Mouse (Mus musculus): ENCODE measurements around the gene Olfr1366. TPM values are rescaled to one million over a fixed set of nuclear protein-coding genes. Genes with fewer than 3 reads are reported as not detected.
"Not testable (repeated sequence)": the region's sequence is repeated elsewhere in the genome, so short reads cannot be mapped to it uniquely, and the experiment has no call there.

Olfr1366 gene
- not detected in 2 replicates for polyA plus RNA-seq (2012; rRNA removed)

GRCm38 (mm10) chr13:21542708-21543107, at the start of gene Olfr1366:
TSS of gene Olfr1366 (minus strand) at chr13:21542808.
- no peak for DNase-seq (ENCODE audit: low read depth)
- TF ChIP-seq POLR2A (IDR thresholded peaks at IDR 0.05; ENCODE audit: borderline replicate concordance, extremely low read depth, insufficient read depth, insufficient read length, poor library complexity, severe bottlenecking) = no peak
- TF ChIP-seq CTCF (IDR thresholded peaks at IDR 0.05; ENCODE audit: borderline replicate concordance, extremely low read depth, insufficient read depth, insufficient read length) = no peak

- DNase-seq (ENCODE audit: low read depth) = no peak
- TF ChIP-seq POLR2A (IDR thresholded peaks at IDR 0.05; ENCODE audit: borderline replicate concordance, extremely low read depth, insufficient read depth, insufficient read length, poor library complexity, severe bottlenecking) = no peak
- no peak for TF ChIP-seq CTCF (IDR thresholded peaks at IDR 0.05; ENCODE audit: borderline replicate concordance, extremely low read depth, insufficient read depth, insufficient read length)
These were observed 49.0 kb upstream of the Olfr1366 start for GRCm38 (mm10) chr13:21591618-21592017.

GRCm38 (mm10) chr13:21581659-21582058, 39.1 kb upstream of the Olfr1366 start, which contains the start of gene Olfr1364:
TSS of gene Olfr1364 (minus strand) at chr13:21581759.
- no peak for TF ChIP-seq CTCF (IDR thresholded peaks at IDR 0.05; ENCODE audit: borderline replicate concordance, extremely low read depth, insufficient read depth, insufficient read length)
- TF ChIP-seq POLR2A (IDR thresholded peaks at IDR 0.05; ENCODE audit: borderline replicate concordance, extremely low read depth, insufficient read depth, insufficient read length, poor library complexity, severe bottlenecking) = no peak
- no peak for DNase-seq (ENCODE audit: low read depth)

GRCm38 (mm10) chr13:21559793-21560192, 17.2 kb upstream of the Olfr1366 start, which contains the start of gene Olfr1535:
TSS of gene Olfr1535 (minus strand) at chr13:21559893.
- DNase-seq (ENCODE audit: low read depth) = no peak
- TF ChIP-seq CTCF (IDR thresholded peaks at IDR 0.05; ENCODE audit: borderline replicate concordance, extremely low read depth, insufficient read depth, insufficient read length) (no peak), POLR2A (IDR thresholded peaks at IDR 0.05; ENCODE audit: borderline replicate concordance, extremely low read depth, insufficient read depth, insufficient read length, poor library complexity, severe bottlenecking) (no peak)

GRCm38 (mm10) chr13:21550416-21551110, 8.0 kb upstream of the Olfr1366 start:
- DNase-seq (ENCODE audit: low read depth) = peak; percentile 0
- TF ChIP-seq POLR2A (IDR thresholded peaks at IDR 0.05; ENCODE audit: borderline replicate concordance, extremely low read depth, insufficient read depth, insufficient read length, poor library complexity, severe bottlenecking) = no peak
- TF ChIP-seq CTCF (IDR thresholded peaks at IDR 0.05; ENCODE audit: borderline replicate concordance, extremely low read depth, insufficient read depth, insufficient read length) = no peak

GRCm38 (mm10) chr13:21549487-21549886, 6.9 kb upstream of the Olfr1366 start:
- no peak for DNase-seq (ENCODE audit: low read depth)
- TF ChIP-seq POLR2A (IDR thresholded peaks at IDR 0.05; ENCODE audit: borderline replicate concordance, extremely low read depth, insufficient read depth, insufficient read length, poor library complexity, severe bottlenecking) = no peak

- peak; percentile 96 for DNase-seq (ENCODE audit: low read depth)
- TF ChIP-seq POLR2A (IDR thresholded peaks at IDR 0.05; ENCODE audit: borderline replicate concordance, extremely low read depth, insufficient read depth, insufficient read length, poor library complexity, severe bottlenecking) = peak; percentile 67
- TF ChIP-seq CTCF (IDR thresholded peaks at IDR 0.05; ENCODE audit: borderline replicate concordance, extremely low read depth, insufficient read depth, insufficient read length) = no peak
These were observed 11.8 kb downstream of the Olfr1366 start, which contains the start of gene Zkscan8 for GRCm38 (mm10) chr13:21530781-21531201. TSS of gene Zkscan8 (minus strand) at chr13:21531120.

- DNase-seq (ENCODE audit: low read depth) = peak; percentile 11
- TF ChIP-seq POLR2A (IDR thresholded peaks at IDR 0.05; ENCODE audit: borderline replicate concordance, extremely low read depth, insufficient read depth, insufficient read length, poor library complexity, severe bottlenecking) (no peak), CTCF (IDR thresholded peaks at IDR 0.05; ENCODE audit: borderline replicate concordance, extremely low read depth, insufficient read depth, insufficient read length) (no peak)
These were observed 12.5 kb downstream of the Olfr1366 start for GRCm38 (mm10) chr13:21530136-21530535.

- TF ChIP-seq CTCF (IDR thresholded peaks at IDR 0.05; ENCODE audit: borderline replicate concordance, extremely low read depth, insufficient read depth, insufficient read length) (no peak), POLR2A (IDR thresholded peaks at IDR 0.05; ENCODE audit: borderline replicate concordance, extremely low read depth, insufficient read depth, insufficient read length, poor library complexity, severe bottlenecking) (no peak)
- peak; percentile 95 for DNase-seq (ENCODE audit: low read depth)
These were observed 36.4 kb downstream of the Olfr1366 start for GRCm38 (mm10) chr13:21506221-21506649.

GRCm38 (mm10) chr13:21502296-21502695, 40.3 kb downstream of the Olfr1366 start:
- no peak for TF ChIP-seq POLR2A (IDR thresholded peaks at IDR 0.05; ENCODE audit: borderline replicate concordance, extremely low read depth, insufficient read depth, insufficient read length, poor library complexity, severe bottlenecking)
- no peak for TF ChIP-seq CTCF (IDR thresholded peaks at IDR 0.05; ENCODE audit: borderline replicate concordance, extremely low read depth, insufficient read depth, insufficient read length)
- DNase-seq (ENCODE audit: low read depth) = no peak

GRCm38 (mm10) chr13:21501182-21501581, 41.4 kb downstream of the Olfr1366 start, which contains the start of gene Gm11273:
TSS of gene Gm11273 (minus strand) at chr13:21501418.
- not testable (repeated sequence) for DNase-seq (ENCODE audit: low read depth)

- no peak for TF ChIP-seq POLR2A (IDR thresholded peaks at IDR 0.05; ENCODE audit: borderline replicate concordance, extremely low read depth, insufficient read depth, insufficient read length, poor library complexity, severe bottlenecking)
- TF ChIP-seq CTCF (IDR thresholded peaks at IDR 0.05; ENCODE audit: borderline replicate concordance, extremely low read depth, insufficient read depth, insufficient read length) = no peak
- no peak for DNase-seq (ENCODE audit: low read depth)
These were observed 47.5 kb downstream of the Olfr1366 start, which contains the start of gene AK157302 for GRCm38 (mm10) chr13:21495080-21495479. TSS of gene AK157302 (plus strand) at chr13:21495223.

Data from brain, embryonic 14.5 days (tissue).